1 mouse cellular context compared by ENCODE assay signal in the genomic region with DNA sequence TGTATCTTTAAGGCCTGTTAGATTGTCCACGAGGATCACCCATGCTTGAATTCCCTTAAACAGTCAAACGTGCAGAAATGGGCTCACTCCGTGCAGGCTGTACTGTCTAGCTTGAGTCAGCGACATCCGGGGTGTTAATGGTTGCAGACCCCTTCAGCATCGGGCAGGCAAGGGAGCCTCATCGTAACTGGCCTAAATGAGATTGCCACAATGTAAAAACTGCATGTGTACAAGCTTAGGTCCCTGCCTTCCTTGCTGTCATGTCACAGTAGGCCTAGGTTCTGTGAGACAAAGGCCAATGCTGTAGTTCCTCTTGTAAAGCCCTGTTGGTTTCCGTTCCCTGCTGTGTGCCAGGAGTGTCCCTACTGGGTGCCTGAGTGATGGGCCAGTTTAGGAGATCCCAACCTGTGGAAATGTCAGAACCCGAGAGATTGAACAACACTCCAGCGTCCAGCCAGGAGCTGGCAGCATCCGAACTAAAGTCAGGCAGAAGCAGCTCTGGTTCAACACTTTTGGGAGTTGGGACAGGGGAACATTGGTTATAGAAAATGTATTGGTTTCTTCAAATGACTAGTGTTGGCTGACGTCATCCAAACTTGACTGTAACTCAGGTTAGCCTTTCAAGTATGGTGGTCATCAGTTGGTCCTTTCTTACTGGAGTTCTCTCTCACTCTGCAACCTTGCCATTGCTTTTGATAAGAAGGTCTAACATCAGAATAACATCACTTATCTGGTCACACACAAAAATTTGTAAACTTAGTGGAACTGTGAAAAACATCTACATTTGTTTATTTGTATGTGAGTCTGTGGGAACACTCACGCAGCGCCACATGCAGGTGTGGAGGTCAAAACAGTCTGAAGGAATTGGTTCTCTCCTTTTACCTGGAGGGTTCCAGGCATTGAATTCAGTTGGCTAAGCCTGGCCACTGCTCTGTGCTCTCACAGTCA.
TF ChIP-seq lines count a peak whose summit lies in the region.

No protein-coding gene starts in this region.

TF ChIP-seq in MEL, 35 proteins besides CTCF, POLR2A, EP300 and RAD21:
- TF ChIP-seq ELF1 (IDR thresholded peaks at IDR 0.05; ENCODE audit: low read depth, low read length) (no peak; the same call in 1 of the 2 replicates), GATA1 (IDR thresholded peaks at IDR 0.05; ENCODE audit: low read depth, low read length) (no peak), RCOR1 (IDR thresholded peaks at IDR 0.05; ENCODE audit: low read depth, low read length) (no peak), ZKSCAN1 (IDR thresholded peaks at IDR 0.05; ENCODE audit: low read depth, low read length) (peak; percentile 98), UBTF (IDR thresholded peaks at IDR 0.05; ENCODE audit: borderline replicate concordance, insufficient read depth, low read depth, low read length) (no peak), MAZ (IDR thresholded peaks at IDR 0.05; ENCODE audit: low read depth, low read length) (no peak), MXI1 (IDR thresholded peaks at IDR 0.05; ENCODE audit: low read depth, low read length) (peak; percentile 79), MYC (IDR thresholded peaks at IDR 0.05; ENCODE audit: low read depth, low read length) (peak; percentile 47), JUND (IDR thresholded peaks at IDR 0.05; ENCODE audit: low read depth, low read length) (no peak), SIN3A (IDR thresholded peaks at IDR 0.05; ENCODE audit: low read length) (no peak), NRF1 (IDR thresholded peaks at IDR 0.05; ENCODE audit: insufficient read depth, low read depth, low read length, poor library complexity, severe bottlenecking) (no peak), HCFC1 (IDR thresholded peaks at IDR 0.05; ENCODE audit: low read depth, low read length) (no peak), TBP (IDR thresholded peaks at IDR 0.05; ENCODE audit: low read depth, low read length) (no peak), MAFK (IDR thresholded peaks at IDR 0.05; ENCODE audit: borderline replicate concordance, low read depth, low read length) (no peak), BHLHE40 (IDR thresholded peaks at IDR 0.05; ENCODE audit: borderline replicate concordance, low read depth, low read length) (peak; percentile 35; the same call in 1 of the 2 replicates), MYB (IDR thresholded peaks at IDR 0.05; ENCODE audit: low read depth, low read length) (no peak), MEF2A (IDR thresholded peaks at IDR 0.05; ENCODE audit: extremely low read depth, insufficient replicate concordance, low read depth, low read length, poor library complexity, severe bottlenecking) (no peak), E2F4 (IDR thresholded peaks at IDR 0.05; ENCODE audit: borderline replicate concordance, low read depth, low read length) (peak; percentile 70; the same call in 1 of the 2 replicates), TCF12 (IDR thresholded peaks at IDR 0.05; ENCODE audit: low read depth, low read length) (no peak), CHD1 (IDR thresholded peaks at IDR 0.05; ENCODE audit: low read depth, low read length) (peak; percentile 90; the same call in 1 of the 2 replicates), NELFE (IDR thresholded peaks at IDR 0.05; ENCODE audit: low read depth, low read length) (no peak), ZMIZ1 (IDR thresholded peaks at IDR 0.05; ENCODE audit: low read depth, low read length) (no peak), GABPA (IDR thresholded peaks at IDR 0.05; ENCODE audit: low read depth, low read length) (no peak), SMC3 (IDR thresholded peaks at IDR 0.05; ENCODE audit: low read depth, low read length) (0 out of 2 replicates have a peak, but pooled peaks have one; percentile 0), ZNF384 (IDR thresholded peaks at IDR 0.05; ENCODE audit: low read depth, low read length) (no peak), USF2 (IDR thresholded peaks at IDR 0.05; ENCODE audit: borderline replicate concordance in 1 of 2, insufficient read depth in 1 of 2, low read depth in 1 of 2, low read length in 2 of 2) (no peak), TAL1 (IDR thresholded peaks at IDR 0.05; ENCODE audit: low read length) (no peak), USF1 (IDR thresholded peaks at IDR 0.05; ENCODE audit: low read depth, low read length) (no peak), ETS1 (IDR thresholded peaks at IDR 0.05; ENCODE audit: low read depth, low read length) (peak; percentile 12; the same call in 1 of the 2 replicates), POLR2AphosphoS5 (IDR thresholded peaks at IDR 0.05; ENCODE audit: borderline replicate concordance, low read depth, low read length) (0 out of 2 replicates have a peak, but pooled peaks have one; percentile 80), POLR2AphosphoS2 (IDR thresholded peaks at IDR 0.05; ENCODE audit: low read length) (no peak), MAX (IDR thresholded peaks at IDR 0.05; ENCODE audit: low read length) (peak; percentile 58; the same call in 1 of the 2 replicates), CHD2 (IDR thresholded peaks at IDR 0.05; ENCODE audit: low read length) (no peak), KAT2A (conservative IDR thresholded peaks at IDR 0.05; ENCODE audit: low read depth, low read length) (no peak), ZC3H11A (IDR thresholded peaks at IDR 0.05; ENCODE audit: low read depth, low read length) (no peak)
